Mouse (Mus musculus): ENCODE data around the gene Ccdc65. TPM values are rescaled to one million over a fixed set of nuclear protein-coding genes. Genes with fewer than 3 reads are reported as not detected.
A peak's percentile ranks its signal among the peaks of the same experiment; 100 is the strongest.

Ccdc65 gene
- polyA plus RNA-seq, 1 experiment from 2014 or later, result 7.5 TPM

- no peak overlapping the region for H3K4me3 ChIP-seq (replicated peaks)
- H3K9ac ChIP-seq (replicated peaks), result no peak overlapping the region
- WGBS, result 48% methylated on average over 8 of the region's 8 CpGs
- H3K27ac ChIP-seq (replicated peaks), result no peak overlapping the region
- H3K4me2 ChIP-seq, result no peak overlapping the region
- no peak for ATAC-seq (ENCODE audit: low FRiP score)
- H3K36me3 ChIP-seq, result no peaks in the 10 kb centered on the region
- peaks cover 27% of the 10 kb centered on the region for H3K4me1 ChIP-seq
- H3K9me3 ChIP-seq (replicated peaks), result no peaks in the 10 kb centered on the region
- peaks cover 7% of the 10 kb centered on the region for H3K27me3 ChIP-seq (replicated peaks)
These were observed 11.8 kb upstream of the Ccdc65 start for GRCm38 (mm10) chr15:98696216-98696615.

DNA sequence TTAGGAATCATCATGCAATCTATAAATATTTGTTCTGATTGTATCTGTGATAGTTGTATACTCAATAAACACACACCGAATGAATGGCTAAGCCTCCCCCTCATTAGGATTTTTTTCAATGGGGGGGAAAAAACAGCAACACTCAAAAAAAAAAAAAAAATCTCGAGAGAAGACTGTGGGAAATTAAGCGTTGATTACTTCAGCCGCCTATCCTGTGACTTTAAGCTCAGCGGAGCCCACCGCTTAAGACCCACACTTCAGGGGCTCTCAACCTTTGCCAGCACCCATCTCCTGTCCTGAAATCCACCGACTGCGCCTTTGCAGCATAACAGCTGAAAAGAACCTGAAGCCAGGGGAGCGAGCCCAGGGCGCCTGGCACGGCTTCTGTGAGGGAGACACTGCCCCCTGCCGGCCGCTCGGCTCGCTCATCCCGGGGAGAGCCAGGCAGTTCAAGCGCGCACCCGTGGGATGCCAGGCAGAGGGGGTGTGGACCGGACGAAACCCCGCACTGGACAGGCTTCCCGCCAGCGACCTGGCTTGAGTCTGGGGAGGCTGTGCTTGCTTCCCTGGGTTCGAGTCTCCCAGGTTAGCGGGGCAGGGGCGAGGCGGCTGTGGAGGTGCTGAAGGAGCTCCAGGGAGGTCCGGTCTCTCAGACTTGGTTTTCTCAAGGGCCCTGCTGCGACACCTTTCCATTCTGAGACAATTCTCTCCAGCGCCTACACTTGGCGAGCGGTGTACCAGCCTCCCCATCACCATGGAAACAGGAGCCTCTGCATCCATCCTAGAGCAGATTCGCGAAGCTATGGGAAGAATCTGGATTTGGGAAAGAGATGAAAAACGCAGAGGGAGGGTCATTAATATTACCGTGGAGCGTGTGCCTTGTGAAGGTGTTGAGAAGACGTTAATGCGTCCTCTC is 8.6 kb upstream of the Ccdc65 start:
- peak overlapping the region; percentile 55 for H3K9ac ChIP-seq (replicated peaks)
- peak overlapping the region; percentile 53 for H3K4me3 ChIP-seq (replicated peaks)
- H3K27ac ChIP-seq (replicated peaks), result peak overlapping the region; percentile 78
- no peaks in the 10 kb centered on the region for H3K36me3 ChIP-seq
- no peaks in the 10 kb centered on the region for H3K9me3 ChIP-seq (replicated peaks)
- H3K27me3 ChIP-seq (replicated peaks), result peaks cover 26% of the 10 kb centered on the region
- WGBS, result 4% methylated on average over 40 of the region's 40 CpGs
- peak overlapping the region; percentile 82 for H3K4me2 ChIP-seq
- peak; percentile 91 for ATAC-seq (ENCODE audit: low FRiP score)
- H3K4me1 ChIP-seq, result peaks cover 16% of the 10 kb centered on the region; the same call in 1 of the 2 replicates

DNA sequence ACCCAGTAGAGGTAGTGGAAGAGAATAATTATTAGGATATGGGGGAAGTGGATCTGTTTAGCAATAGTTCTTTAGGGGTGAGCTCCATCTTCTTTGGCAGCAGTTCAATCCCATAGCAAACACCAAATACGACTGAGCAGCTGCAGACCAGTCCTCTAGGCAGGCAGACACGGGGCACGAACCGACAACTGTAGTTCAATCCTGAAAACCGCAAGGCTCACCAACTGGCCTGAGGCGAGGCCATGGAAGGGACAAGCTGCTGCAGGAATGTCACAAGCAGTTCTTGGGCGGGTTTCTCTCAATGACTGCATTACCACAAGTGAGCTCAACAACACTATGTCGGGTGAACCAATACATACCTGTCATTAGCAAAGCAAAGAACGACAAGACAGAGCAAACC is 3.7 kb upstream of the Ccdc65 start:
- Histone ChIP-seq H3K27ac (replicated peaks) (no peak overlapping the region), H3K27me3 (replicated peaks) (peaks cover 32% of the 10 kb centered on the region), H3K4me2 (no peak overlapping the region), H3K9me3 (replicated peaks) (no peaks in the 10 kb centered on the region), H3K4me3 (replicated peaks) (no peak overlapping the region), H3K4me1 (peaks cover 16% of the 10 kb centered on the region), H3K36me3 (no peaks in the 10 kb centered on the region), H3K9ac (replicated peaks) (no peak overlapping the region)
- WGBS, result 70% methylated on average over 9 of the region's 9 CpGs
- no peak for ATAC-seq (ENCODE audit: low FRiP score)

DNA sequence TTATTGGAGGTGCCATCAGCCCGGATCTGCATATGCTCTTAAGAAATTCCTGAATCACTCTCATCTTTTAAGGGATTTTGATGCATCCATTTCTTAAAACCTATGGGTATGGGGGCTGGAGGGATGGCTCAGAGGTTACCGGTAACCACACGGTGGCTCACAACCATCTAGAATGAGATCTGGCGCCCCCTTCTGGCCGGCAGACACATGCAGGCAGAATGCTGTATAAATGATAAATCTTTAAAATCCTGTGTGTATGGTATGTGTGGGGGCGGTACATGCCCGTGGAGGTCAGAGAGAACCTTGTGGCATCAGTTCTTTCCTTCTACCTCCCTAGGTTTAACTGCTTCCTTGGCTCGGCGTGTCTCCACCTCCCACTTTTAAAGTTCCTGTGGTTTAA is 2.4 kb downstream of the Ccdc65 start:
- H3K27ac ChIP-seq (replicated peaks), result no peak overlapping the region
- H3K4me2 ChIP-seq, result no peak overlapping the region
- ATAC-seq (ENCODE audit: low FRiP score), result no peak
- H3K4me1 ChIP-seq, result peaks cover 12% of the 10 kb centered on the region
- H3K9me3 ChIP-seq (replicated peaks), result no peaks in the 10 kb centered on the region
- WGBS, result 15% methylated on average over 9 of the region's 9 CpGs
- H3K9ac ChIP-seq (replicated peaks), result no peak overlapping the region
- H3K4me3 ChIP-seq (replicated peaks), result no peak overlapping the region
- H3K27me3 ChIP-seq (replicated peaks), result peaks cover 6% of the 10 kb centered on the region; the same call in 1 of the 2 replicates
- no peaks in the 10 kb centered on the region for H3K36me3 ChIP-seq

DNA sequence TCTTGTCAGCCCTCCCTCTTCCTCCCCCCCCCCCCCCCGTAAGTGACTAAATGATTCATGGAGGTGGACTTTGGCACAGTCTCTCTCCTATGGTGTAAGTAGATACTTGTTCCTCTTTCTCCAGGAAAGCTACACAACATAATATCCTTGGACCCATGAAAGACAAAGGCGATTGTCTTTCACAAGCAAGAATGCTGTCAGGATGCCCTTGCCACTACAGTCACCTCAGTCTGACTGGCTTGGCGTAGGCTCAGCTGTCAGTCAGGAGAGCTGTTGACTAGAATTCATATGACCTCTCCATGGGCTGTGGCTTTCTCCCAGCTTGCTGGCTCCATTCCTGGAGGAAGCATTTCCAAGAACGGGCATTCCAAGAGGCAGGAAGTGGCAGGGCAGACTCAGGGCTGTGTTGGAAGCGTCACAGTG is 6.2 kb downstream of the Ccdc65 start:
- H3K27ac ChIP-seq (replicated peaks), result no peak overlapping the region
- peaks cover 5% of the 10 kb centered on the region; the same call in 1 of the 2 replicates for H3K4me1 ChIP-seq
- no peak overlapping the region for H3K4me2 ChIP-seq
- H3K9ac ChIP-seq (replicated peaks), result no peak overlapping the region
- no peak overlapping the region for H3K4me3 ChIP-seq (replicated peaks)
- no peak for ATAC-seq (ENCODE audit: low FRiP score)
- no peaks in the 10 kb centered on the region for H3K27me3 ChIP-seq (replicated peaks)
- WGBS, result 66% methylated on average over 5 of the region's 5 CpGs
- no peaks in the 10 kb centered on the region for H3K36me3 ChIP-seq
- H3K9me3 ChIP-seq (replicated peaks), result no peaks in the 10 kb centered on the region

DNA sequence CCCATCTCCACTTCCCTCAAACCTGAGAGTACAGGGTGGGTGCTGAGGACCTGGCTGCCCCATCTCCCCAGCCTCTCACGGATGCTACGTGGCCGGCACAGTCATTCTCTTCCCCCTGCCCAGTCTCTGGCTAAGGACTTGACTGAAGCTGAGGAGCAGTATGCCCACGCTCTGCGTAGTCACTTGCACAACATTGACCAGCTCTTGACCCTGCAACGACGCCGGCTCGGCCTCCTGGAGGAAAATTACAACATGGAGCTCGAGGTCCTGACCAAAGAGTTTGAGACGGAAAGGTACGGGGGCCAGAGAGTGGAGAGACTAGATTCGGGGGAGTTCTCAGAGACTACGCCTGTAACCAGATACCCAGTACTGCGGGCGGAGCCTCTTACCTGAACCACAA is 9.3 kb downstream of the Ccdc65 start:
- Histone ChIP-seq H3K4me3 (replicated peaks) (no peak overlapping the region), H3K27ac (replicated peaks) (no peak overlapping the region), H3K4me1 (no peaks in the 10 kb centered on the region), H3K4me2 (no peak overlapping the region), H3K27me3 (replicated peaks) (no peaks in the 10 kb centered on the region), H3K9me3 (replicated peaks) (no peaks in the 10 kb centered on the region), H3K9ac (replicated peaks) (no peak overlapping the region), H3K36me3 (no peaks in the 10 kb centered on the region)
- WGBS, result 72% methylated on average over 16 of the region's 16 CpGs
- no peak for ATAC-seq (ENCODE audit: low FRiP score)

DNA sequence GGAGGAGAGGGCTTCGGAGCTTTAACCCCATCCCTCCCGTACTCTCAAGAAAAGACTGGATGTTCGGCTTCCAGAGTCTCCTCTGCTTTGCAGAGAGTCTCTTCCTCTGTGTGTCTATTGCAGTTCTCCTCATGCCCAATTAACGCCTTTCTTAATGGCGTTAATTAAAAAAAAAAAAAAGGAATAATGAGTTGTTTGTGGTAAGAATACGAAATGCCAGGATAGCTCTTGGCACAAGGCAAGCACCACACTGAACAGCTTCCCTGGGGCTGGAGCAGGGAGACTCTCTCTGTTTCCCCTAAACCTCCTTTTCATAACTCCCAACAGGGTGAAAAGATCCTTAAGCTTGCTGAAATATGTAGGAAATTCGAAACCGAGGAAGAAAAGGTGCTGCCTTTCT is 14.2 kb downstream of the Ccdc65 start:
- WGBS, result 73% methylated on average over 8 of the region's 8 CpGs
- Histone ChIP-seq H3K9me3 (replicated peaks) (no peaks in the 10 kb centered on the region), H3K4me1 (peaks cover 16% of the 10 kb centered on the region), H3K27ac (replicated peaks) (no peak overlapping the region), H3K36me3 (no peaks in the 10 kb centered on the region), H3K4me3 (replicated peaks) (no peak overlapping the region), H3K27me3 (replicated peaks) (peaks cover 15% of the 10 kb centered on the region), H3K4me2 (no peak overlapping the region), H3K9ac (replicated peaks) (no peak overlapping the region)
- ATAC-seq (ENCODE audit: low FRiP score), result no peak

- no peak overlapping the region for H3K27ac ChIP-seq (replicated peaks)
- no peak for ATAC-seq (ENCODE audit: low FRiP score)
- no peaks in the 10 kb centered on the region for H3K36me3 ChIP-seq
- H3K9me3 ChIP-seq (replicated peaks), result no peaks in the 10 kb centered on the region
- H3K27me3 ChIP-seq (replicated peaks), result peaks cover 15% of the 10 kb centered on the region
- no peak overlapping the region for H3K9ac ChIP-seq (replicated peaks)
- H3K4me3 ChIP-seq (replicated peaks), result no peak overlapping the region
- WGBS, result 71% methylated on average over 14 of the region's 14 CpGs
- peaks cover 23% of the 10 kb centered on the region for H3K4me1 ChIP-seq
- no peak overlapping the region for H3K4me2 ChIP-seq
These were observed 14.8 kb downstream of the Ccdc65 start for GRCm38 (mm10) chr15:98722854-98723253.

GRCm38 (mm10) chr15:98724441-98724840 is 16.4 kb downstream of the Ccdc65 start:
- no peak for ATAC-seq (ENCODE audit: low FRiP score)
- no peaks in the 10 kb centered on the region for H3K9me3 ChIP-seq (replicated peaks)
- no peak overlapping the region for H3K9ac ChIP-seq (replicated peaks)
- no peaks in the 10 kb centered on the region for H3K36me3 ChIP-seq
- WGBS, result 29% methylated on average over 19 of the region's 19 CpGs
- no peak overlapping the region for H3K27ac ChIP-seq (replicated peaks)
- peaks cover 15% of the 10 kb centered on the region for H3K27me3 ChIP-seq (replicated peaks)
- peak overlapping the region; percentile 38 for H3K4me2 ChIP-seq
- H3K4me3 ChIP-seq (replicated peaks), result no peak overlapping the region
- H3K4me1 ChIP-seq, result peaks cover 29% of the 10 kb centered on the region

DNA sequence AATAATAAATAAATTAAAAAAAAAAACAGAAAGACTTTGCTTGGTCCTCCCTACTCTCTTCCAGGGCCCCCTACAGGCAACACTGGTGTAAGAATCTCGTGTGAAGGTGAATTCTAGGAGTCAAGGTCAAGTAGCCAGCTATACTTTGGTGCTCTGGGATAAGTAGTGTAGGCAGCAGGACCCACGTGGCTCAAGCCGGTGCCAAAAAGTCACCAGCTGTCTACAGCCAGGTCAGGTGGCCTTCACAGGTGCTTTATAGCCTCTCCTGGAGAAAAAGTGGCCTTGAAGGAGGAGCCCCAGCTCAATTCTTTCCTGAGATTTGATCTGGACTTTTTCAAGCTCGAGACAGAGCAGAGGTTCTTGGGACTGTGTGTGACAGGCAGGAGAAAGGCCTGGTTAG is 18.1 kb downstream of the Ccdc65 start:
- Histone ChIP-seq H3K27ac (replicated peaks) (no peak overlapping the region), H3K4me3 (replicated peaks) (no peak overlapping the region), H3K9ac (replicated peaks) (no peak overlapping the region), H3K4me1 (peaks cover 29% of the 10 kb centered on the region), H3K4me2 (no peak overlapping the region), H3K9me3 (replicated peaks) (no peaks in the 10 kb centered on the region), H3K36me3 (no peaks in the 10 kb centered on the region), H3K27me3 (replicated peaks) (peaks cover 15% of the 10 kb centered on the region)
- WGBS, result 81% methylated on average over 4 of the region's 4 CpGs
- no peak for ATAC-seq (ENCODE audit: low FRiP score)

DNA sequence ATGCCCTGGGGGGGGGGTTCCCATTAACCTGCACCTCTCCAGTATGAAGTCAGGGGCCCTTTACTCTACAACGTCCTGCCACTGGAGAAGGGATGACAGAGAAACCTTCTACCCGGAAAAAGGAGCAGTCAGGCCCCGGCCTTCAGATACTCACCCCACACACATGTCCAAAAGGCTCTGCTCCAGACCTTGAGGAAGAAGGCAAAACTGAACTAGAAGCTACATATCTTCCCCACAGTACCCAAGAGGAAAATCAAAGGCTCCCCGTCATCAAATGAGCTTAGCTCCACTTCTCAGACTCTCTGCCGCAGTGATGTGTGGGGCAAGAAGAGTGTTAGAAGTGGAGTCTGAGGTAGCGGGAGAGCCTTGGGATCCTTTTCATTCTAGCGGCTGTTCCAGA is 18.7 kb downstream of the Ccdc65 start:
- Histone ChIP-seq H3K9ac (replicated peaks) (no peak overlapping the region), H3K4me3 (replicated peaks) (peak overlapping the region; percentile 52), H3K4me2 (peak overlapping the region; percentile 82), H3K27me3 (replicated peaks) (peaks cover 15% of the 10 kb centered on the region), H3K4me1 (peaks cover 29% of the 10 kb centered on the region), H3K9me3 (replicated peaks) (no peaks in the 10 kb centered on the region), H3K27ac (replicated peaks) (no peak overlapping the region), H3K36me3 (no peaks in the 10 kb centered on the region)
- no peak for ATAC-seq (ENCODE audit: low FRiP score)
- 37% methylated on average over 7 of the region's 7 CpGs for WGBS

Data from neural tube, embryonic 15.5 days (tissue).